Mouse (Mus musculus): ENCODE data around the gene Cnot9. TPM values are rescaled to one million over a fixed set of nuclear protein-coding genes. Genes with fewer than 3 reads are reported as not detected.

Gene Cnot9
- total RNA-seq, 1 experiment from 2014 or later: 82.5 TPM

Other genes starting within 250 kb of the Cnot9 start
- gene Gpbar1, start 227.5 kb upstream of the Cnot9 start, total RNA-seq (2017): 0.15 TPM in 1 of 2 replicates, not detected in the other
- gene Aamp, start 221.3 kb upstream of the Cnot9 start, total RNA-seq (2017): 115 and 150 TPM in 2 replicates
- 12.3 and 29.0 TPM in 2 replicates for gene Pnkd, start 221.1 kb upstream of the Cnot9 start, total RNA-seq (2017)
- 29.9 and 36.7 TPM in 2 replicates for gene Tmbim1, start 200.4 kb upstream of the Cnot9 start, total RNA-seq (2017)
- gene Catip, start 143.9 kb upstream of the Cnot9 start, total RNA-seq (2017): 1.3 TPM in 1 of 2 replicates, not detected in the other
- 3.2 TPM in 1 of 2 replicates, not detected in the other for gene Slc11a1, start 130.9 kb upstream of the Cnot9 start, total RNA-seq (2017)
- gene Ctdsp1, start 114.5 kb upstream of the Cnot9 start, total RNA-seq (2017): 38.1 and 40.0 TPM in 2 replicates
- gene Vil1, start 96.7 kb upstream of the Cnot9 start, total RNA-seq (2017): 0.55 TPM in 1 of 2 replicates, not detected in the other
- not detected in 2 replicates for gene Plcd4, start 36.8 kb downstream of the Cnot9 start, total RNA-seq (2017)
- gene Usp37, start 38.2 kb downstream of the Cnot9 start, total RNA-seq (2017): 62.7 and 63.0 TPM in 2 replicates
- gene Zfp142, start 82.2 kb downstream of the Cnot9 start, total RNA-seq (2017): 10.2 and 18.1 TPM in 2 replicates
- gene Bcs1l, start 82.2 kb downstream of the Cnot9 start, total RNA-seq (2017): 14.9 and 25.4 TPM in 2 replicates
- gene Rnf25, start 95.3 kb downstream of the Cnot9 start, total RNA-seq (2017): 33.0 and 39.7 TPM in 2 replicates
- gene Stk36, start 95.4 kb downstream of the Cnot9 start, total RNA-seq (2017): 0.15 and 0.25 TPM in 2 replicates
- 23.8 and 25.6 TPM in 2 replicates for gene Ttll4, start 155.7 kb downstream of the Cnot9 start, total RNA-seq (2017)
- gene Cyp27a1, start 207.5 kb downstream of the Cnot9 start, total RNA-seq (2017): 4.9 and 5.3 TPM in 2 replicates
- gene Prkag3, start 243.2 kb downstream of the Cnot9 start, total RNA-seq (2017): not detected in 2 replicates

All from hematopoietic stem cell, adult 5-6 weeks (primary cell).